Mouse (Mus musculus): ENCODE measurements around the gene Nup210. TPM values are rescaled to one million over a fixed set of nuclear protein-coding genes. Genes with fewer than 3 reads are reported as not detected.
"Not testable (repeated sequence)": the region's sequence is repeated elsewhere in the genome, so short reads cannot be mapped to it uniquely, and the experiment has no call there.

Gene Nup210
- polyA plus RNA-seq, 1 experiment: 1.3 TPM

DNA sequence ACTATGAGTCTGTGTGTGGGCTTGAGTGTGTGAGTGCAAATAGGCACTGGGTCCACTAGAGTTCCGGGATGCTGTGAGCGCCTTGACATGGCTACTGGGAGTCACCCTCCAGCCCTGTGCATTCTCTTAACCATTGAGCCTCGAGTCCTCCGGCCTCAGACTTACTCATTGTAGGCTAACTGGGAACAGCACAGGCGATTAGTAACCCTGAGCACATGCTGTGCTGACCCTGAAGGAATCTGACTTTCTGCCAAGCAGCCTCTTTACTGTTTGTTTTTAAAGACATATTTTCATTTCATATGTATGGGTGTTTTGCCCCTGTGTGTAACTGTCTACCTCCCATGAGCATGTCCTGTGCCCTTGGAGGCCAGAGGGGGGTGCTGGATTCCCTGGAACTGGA, 28.9 kb upstream of the Nup210 start:
- Histone ChIP-seq H3K4me3 (ENCODE audit: insufficient read depth, low read length) (no peak overlapping the region), H3K27ac (ENCODE audit: insufficient read depth, low read length) (no peak overlapping the region), H3K4me1 (ENCODE audit: control insufficient read depth, insufficient read depth, low read length) (peaks cover 3% of the 10 kb centered on the region; the same call in 1 of the 2 replicates)
- no peak for TF ChIP-seq CTCF (IDR thresholded peaks at IDR 0.05; ENCODE audit: borderline replicate concordance, insufficient read depth, low read length)
- TF ChIP-seq POLR2A (IDR thresholded peaks at IDR 0.05; ENCODE audit: low read depth, low read length): no peak

DNA sequence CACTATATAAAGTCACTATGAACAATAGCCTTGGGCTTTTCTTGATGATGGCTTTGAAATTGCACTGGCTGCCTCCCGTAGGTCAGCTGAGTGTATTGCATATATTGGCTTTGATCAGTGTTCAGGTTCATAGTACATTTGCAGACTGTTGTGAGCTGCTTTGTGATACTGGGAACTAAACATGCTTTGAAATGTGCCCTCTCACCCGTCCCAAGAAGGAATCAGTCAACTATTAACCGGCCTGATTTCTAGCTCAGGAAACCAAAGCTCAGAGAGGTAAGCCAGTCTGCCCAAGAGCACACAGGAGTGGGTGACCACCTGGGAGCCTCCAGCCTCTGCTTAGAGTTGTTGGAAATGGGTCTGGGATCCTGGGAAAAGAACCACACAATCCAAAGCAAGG, 28.4 kb upstream of the Nup210 start:
- Histone ChIP-seq H3K4me1 (ENCODE audit: control insufficient read depth, insufficient read depth, low read length) (peaks cover 3% of the 10 kb centered on the region; the same call in 1 of the 2 replicates), H3K27ac (ENCODE audit: insufficient read depth, low read length) (no peak overlapping the region)
- TF ChIP-seq POLR2A (IDR thresholded peaks at IDR 0.05; ENCODE audit: low read depth, low read length) (no peak), CTCF (IDR thresholded peaks at IDR 0.05; ENCODE audit: borderline replicate concordance, insufficient read depth, low read length) (no peak)

DNA sequence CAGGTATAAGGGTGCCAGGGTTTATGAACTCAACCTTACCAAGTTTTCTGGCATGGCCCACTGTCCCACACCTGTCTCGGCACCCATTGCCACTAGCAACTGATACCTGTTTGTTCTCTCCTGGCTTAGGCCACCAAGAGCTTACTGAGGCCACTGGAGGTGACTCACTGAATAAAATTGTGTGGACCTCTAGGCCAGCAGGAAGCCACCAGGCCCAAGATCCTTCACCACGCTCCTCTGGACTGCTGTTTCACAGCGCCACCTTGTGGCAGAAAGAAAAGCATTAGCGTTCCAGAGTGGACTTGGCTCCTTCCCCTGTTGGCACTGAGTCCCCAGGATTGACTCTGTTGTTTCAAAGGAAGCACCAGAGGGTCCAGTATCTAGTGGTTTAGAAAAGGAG, 23.2 kb upstream of the Nup210 start:
- Histone ChIP-seq H3K4me1 (ENCODE audit: control insufficient read depth, insufficient read depth, low read length) (no peaks in the 10 kb centered on the region), H3K4me3 (ENCODE audit: insufficient read depth, low read length) (no peak overlapping the region), H3K27ac (ENCODE audit: insufficient read depth, low read length) (no peak overlapping the region)
- TF ChIP-seq POLR2A (IDR thresholded peaks at IDR 0.05; ENCODE audit: low read depth, low read length) (no peak), CTCF (IDR thresholded peaks at IDR 0.05; ENCODE audit: borderline replicate concordance, insufficient read depth, low read length) (peak; percentile 86)

More for the DNA sequence above, 28.4 kb upstream of the Nup210 start:
- H3K4me3 ChIP-seq (ENCODE audit: insufficient read depth, low read length): no peak overlapping the region

DNA sequence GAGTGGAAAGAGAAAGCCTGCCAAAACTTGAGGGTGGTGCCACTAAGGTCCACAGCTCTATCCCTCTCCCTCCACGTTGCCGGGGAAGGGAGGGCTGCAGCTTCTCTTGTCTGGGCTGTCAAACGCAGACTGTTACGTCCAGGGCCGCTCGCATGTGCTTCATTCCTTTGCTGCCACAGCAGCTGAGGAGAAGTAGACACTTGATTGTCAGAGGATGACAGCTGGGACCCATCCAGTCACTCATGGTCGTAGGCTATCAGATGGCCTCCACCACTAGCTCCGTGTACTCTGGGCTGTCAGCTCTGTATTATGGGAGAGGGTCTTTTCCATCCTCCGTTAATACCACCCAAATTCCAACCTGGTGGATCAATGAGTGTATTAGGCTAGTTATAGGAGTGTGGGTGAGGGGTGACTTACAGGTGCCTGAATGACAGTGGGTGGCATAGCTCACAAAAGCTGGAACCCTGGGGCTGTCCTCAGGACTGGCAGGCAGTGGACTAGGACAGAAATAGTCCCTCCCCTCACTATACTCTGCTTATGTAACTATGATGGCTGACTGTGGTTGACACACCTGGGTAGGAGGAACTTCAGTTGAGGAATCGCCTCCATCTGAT, 20.8 kb upstream of the Nup210 start:
- Histone ChIP-seq H3K27ac (ENCODE audit: insufficient read depth, low read length) (no peak overlapping the region), H3K4me1 (ENCODE audit: control insufficient read depth, insufficient read depth, low read length) (no peaks in the 10 kb centered on the region), H3K4me3 (ENCODE audit: insufficient read depth, low read length) (no peak overlapping the region)
- TF ChIP-seq POLR2A (IDR thresholded peaks at IDR 0.05; ENCODE audit: low read depth, low read length) (no peak), CTCF (IDR thresholded peaks at IDR 0.05; ENCODE audit: borderline replicate concordance, insufficient read depth, low read length) (no peak)

DNA sequence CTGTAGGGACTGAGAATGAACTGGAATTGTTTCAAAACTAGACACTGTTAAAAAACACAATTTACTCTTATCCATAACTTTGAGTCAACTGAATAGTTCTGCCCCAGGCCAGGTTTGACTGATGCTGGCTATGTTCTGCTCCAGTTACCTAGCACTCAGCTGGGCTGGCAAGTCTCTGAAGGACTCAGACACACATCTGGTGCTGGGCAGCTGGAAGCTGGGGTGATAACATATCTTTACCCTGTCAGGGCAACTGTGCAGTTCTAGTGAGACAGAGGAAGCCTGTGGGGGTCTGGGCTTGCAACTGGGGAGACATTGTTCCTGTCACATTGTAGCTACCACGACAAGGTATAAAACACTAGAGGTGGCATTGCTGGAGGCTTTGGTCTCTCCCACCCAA, 14.2 kb upstream of the Nup210 start:
- Histone ChIP-seq H3K4me3 (ENCODE audit: insufficient read depth, low read length) (no peak overlapping the region), H3K27ac (ENCODE audit: insufficient read depth, low read length) (no peak overlapping the region), H3K4me1 (ENCODE audit: control insufficient read depth, insufficient read depth, low read length) (no peaks in the 10 kb centered on the region)
- no peak for TF ChIP-seq CTCF (IDR thresholded peaks at IDR 0.05; ENCODE audit: borderline replicate concordance, insufficient read depth, low read length)
- TF ChIP-seq POLR2A (IDR thresholded peaks at IDR 0.05; ENCODE audit: low read depth, low read length): no peak

DNA sequence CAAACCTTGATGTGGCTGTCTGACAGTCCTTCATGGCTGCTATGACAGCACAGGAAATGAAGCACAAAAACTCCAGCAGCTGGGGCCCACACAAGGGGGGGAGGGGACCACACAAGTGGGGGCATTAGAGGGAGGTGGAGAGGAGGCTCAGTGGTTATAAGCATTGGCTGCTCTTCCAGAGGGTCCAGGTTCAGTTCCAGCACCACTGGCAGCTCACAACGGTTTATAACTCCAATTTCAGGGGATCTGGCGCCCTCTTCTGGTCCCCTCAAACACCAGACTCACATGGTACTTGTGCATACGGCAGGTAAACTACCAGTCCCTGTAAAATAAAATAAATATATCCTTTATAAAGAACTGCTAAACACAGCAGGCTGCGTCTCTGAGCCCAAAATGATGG, 12.4 kb upstream of the Nup210 start:
- Histone ChIP-seq H3K27ac (ENCODE audit: insufficient read depth, low read length) (no peak overlapping the region), H3K4me3 (ENCODE audit: insufficient read depth, low read length) (no peak overlapping the region), H3K4me1 (ENCODE audit: control insufficient read depth, insufficient read depth, low read length) (no peaks in the 10 kb centered on the region)
- TF ChIP-seq CTCF (IDR thresholded peaks at IDR 0.05; ENCODE audit: borderline replicate concordance, insufficient read depth, low read length): no peak
- no peak for TF ChIP-seq POLR2A (IDR thresholded peaks at IDR 0.05; ENCODE audit: low read depth, low read length)

DNA sequence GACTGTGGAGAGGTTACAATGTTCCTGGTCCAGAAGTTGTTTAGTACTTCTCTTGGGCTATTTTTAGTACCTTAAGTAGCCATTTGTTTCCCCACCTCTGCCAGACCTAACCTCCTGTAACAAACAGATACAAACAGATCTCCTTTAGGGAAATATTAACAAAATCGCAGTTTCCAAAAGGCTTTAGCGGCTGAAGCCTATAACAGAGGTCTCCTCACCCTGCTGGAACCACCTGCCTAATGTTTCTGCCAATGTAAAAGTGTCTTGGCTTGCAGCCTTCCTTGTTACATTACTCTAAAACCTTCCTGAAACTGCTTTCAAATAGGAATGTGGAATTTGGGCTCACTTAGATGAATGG, 8.6 kb upstream of the Nup210 start:
- no peaks in the 10 kb centered on the region for H3K4me1 ChIP-seq (ENCODE audit: control insufficient read depth, insufficient read depth, low read length)
- no peak for TF ChIP-seq POLR2A (IDR thresholded peaks at IDR 0.05; ENCODE audit: low read depth, low read length)
- no peak for TF ChIP-seq CTCF (IDR thresholded peaks at IDR 0.05; ENCODE audit: borderline replicate concordance, insufficient read depth, low read length)
- no peak overlapping the region for H3K27ac ChIP-seq (ENCODE audit: insufficient read depth, low read length)
- H3K4me3 ChIP-seq (ENCODE audit: insufficient read depth, low read length): no peak overlapping the region

DNA sequence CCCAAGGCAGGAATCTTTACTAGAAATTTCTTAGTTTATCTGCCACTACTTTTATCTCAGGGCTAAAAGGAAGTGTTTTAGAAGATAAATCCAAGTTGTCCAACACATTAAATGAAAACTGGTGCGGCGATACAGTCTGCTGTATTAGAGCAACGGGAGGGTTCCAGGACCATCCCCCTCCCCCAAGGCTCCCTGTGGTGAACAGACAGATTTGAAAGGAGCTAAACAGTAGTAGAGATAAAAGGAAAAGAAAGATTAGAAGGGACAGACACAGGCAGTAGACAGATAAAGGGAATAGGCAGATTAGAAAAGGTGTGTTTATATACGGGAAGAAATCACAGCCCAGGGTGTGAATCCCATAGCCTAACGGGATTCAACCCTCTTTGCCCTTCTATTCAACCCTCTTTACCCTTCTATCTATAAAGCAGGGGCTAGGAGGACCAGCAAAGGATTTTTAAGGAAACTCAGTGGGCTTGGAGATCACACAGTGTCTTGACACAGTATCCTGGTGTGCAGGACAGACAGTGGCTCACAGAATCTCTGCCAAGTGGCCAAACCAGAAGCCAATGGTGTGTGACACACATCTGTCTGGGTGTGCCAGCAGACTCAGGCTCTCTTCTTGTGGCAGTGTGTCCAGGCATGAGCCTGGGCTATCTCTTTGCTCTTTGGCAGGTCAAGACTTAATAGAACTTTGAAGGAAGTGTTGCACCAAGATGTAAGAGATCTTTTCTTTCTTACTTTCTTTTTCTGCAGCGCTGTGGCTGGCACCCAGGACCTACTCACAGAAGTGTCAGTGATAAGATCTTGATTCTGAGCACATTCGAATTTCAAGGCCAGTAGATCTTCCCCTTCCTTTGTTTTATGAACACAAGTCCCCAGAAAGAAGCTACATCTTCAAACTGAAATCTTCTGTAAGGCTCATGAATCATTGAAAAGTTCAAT, 7.9 kb upstream of the Nup210 start:
- H3K4me1 ChIP-seq (ENCODE audit: control insufficient read depth, insufficient read depth, low read length): no peaks in the 10 kb centered on the region
- no peak overlapping the region for H3K4me3 ChIP-seq (ENCODE audit: insufficient read depth, low read length)
- H3K27ac ChIP-seq (ENCODE audit: insufficient read depth, low read length): no peak overlapping the region
- TF ChIP-seq CTCF (IDR thresholded peaks at IDR 0.05; ENCODE audit: borderline replicate concordance, insufficient read depth, low read length) (no peak), POLR2A (IDR thresholded peaks at IDR 0.05; ENCODE audit: low read depth, low read length) (no peak)

DNA sequence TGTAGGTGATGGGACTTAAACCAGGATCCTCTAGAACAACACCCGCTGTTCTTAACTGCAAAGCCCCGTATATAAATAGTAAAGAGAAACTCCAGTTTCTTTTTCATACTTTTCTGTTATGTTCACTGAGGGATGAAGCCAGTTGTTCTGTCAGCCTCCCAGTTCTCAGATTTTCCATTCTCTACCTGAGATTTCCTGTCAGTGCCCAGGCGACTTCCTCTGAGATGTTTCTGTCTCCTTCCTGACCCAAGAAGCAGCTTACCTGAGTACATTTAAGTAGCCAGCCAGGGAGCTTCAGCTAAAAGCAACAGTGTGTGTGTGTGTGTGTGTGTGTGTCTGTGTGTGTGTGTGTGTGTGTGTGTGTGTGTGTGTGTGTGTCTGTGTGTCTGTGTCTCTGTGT, 6.8 kb upstream of the Nup210 start:
- no peak overlapping the region for H3K27ac ChIP-seq (ENCODE audit: insufficient read depth, low read length)
- H3K4me1 ChIP-seq (ENCODE audit: control insufficient read depth, insufficient read depth, low read length): no peaks in the 10 kb centered on the region
- no peak for TF ChIP-seq CTCF (IDR thresholded peaks at IDR 0.05; ENCODE audit: borderline replicate concordance, insufficient read depth, low read length)
- TF ChIP-seq POLR2A (IDR thresholded peaks at IDR 0.05; ENCODE audit: low read depth, low read length): no peak
- H3K4me3 ChIP-seq (ENCODE audit: insufficient read depth, low read length): no peak overlapping the region

DNA sequence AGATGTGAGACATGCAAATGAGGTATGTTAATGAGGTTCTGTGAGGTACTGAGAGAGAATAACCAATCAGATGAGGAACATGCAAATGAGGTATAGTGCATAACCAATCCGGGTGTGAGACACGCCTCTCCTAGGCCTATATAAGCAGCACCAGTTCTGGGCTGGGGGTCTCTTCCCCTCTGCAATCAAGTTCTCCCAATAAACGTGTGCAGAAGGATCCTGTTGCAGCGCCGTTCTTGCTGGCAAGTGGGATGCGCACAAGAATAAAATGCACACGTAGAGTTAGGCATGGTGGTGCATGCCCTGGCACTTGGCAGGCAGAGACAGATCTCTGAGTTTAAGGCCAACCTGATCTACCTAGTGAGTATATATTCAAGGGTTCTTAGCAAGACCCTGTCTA, 4.5 kb upstream of the Nup210 start:
- not testable (repeated sequence) for H3K4me3 ChIP-seq (ENCODE audit: insufficient read depth, low read length); H3K27ac ChIP-seq (ENCODE audit: insufficient read depth, low read length); H3K4me1 ChIP-seq (ENCODE audit: control insufficient read depth, insufficient read depth, low read length)
